Mouse (Mus musculus) embryonic fibroblast, embryonic 13.5 days (primary cell): ENCODE measurements at regions not wholly inside any gene's neighbourhood (a gene's known extent, or its start where the extent isn't known, plus 50 kb on each side); places are given as distances from the start of the nearest gene placed in this dataset.

ENCODE experiments used
- CTCF ChIP-seq: IDR thresholded peaks from 2 replicates; pipeline ENCODE4 v1.5.1; 2011; ENCODE audit warnings: mild to moderate bottlenecking, control low read depth, low read length, moderate library complexity, borderline replicate concordance; ENCODE audit not compliant: insufficient read depth
- POLR2A ChIP-seq: IDR thresholded peaks from 2 replicates; pipeline ENCODE4 v1.6.1; 2011; ENCODE audit warnings: low read depth, mild to moderate bottlenecking, control low read depth, low read length, moderate library complexity

GRCm38 (mm10) chr2:146724924-146725555, 130.6 kb upstream of the Kiz start:
- TF ChIP-seq CTCF (no peak), POLR2A (no peak)
